In the genomic region with DNA sequence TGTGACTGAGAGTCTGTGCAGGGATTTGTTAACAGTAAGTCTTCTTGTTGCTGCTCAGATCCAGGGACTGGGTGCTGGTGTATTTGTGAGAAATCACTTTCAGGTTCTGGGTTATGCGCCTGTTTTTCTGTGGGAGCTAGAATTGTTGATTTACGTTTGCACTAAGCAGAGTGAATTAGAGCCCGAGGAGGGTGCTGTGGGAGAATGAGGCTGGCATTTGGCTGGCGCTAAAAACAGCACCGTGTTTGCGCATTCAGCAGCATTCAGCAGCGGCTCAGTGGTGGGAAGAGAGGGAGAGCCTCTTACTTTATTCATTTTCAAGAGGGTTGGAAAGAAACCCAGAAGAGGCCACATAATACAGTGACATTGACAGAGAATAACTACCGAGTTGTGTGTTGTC, we compare ENCODE assay signal across 8 mouse cellular contexts. TPM values are rescaled to one million over a fixed set of nuclear protein-coding genes. Genes with fewer than 3 reads are reported as not detected.
DNase-seq lines count a peak whose midpoint lies in the region; ATAC-seq lines count a peak whose summit lies in the region.

No protein-coding gene starts in this region.

- 25% methylated on average over 8 of the region's 8 CpGs for WGBS in heart, embryonic 15.5 days
- 33% methylated on average over 8 of the region's 8 CpGs for WGBS in limb, embryonic 15.5 days

- peak overlapping the region; percentile 64 for H3K27ac ChIP-seq in heart, embryonic 15.5 days
- peak overlapping the region; percentile 34; the same call in 1 of the 2 replicates for H3K27ac ChIP-seq in limb, embryonic 15.5 days

- H3K4me1 ChIP-seq in heart, embryonic 15.5 days (replicated peaks), result peaks cover 93% of the 10 kb centered on the region
- peaks cover 81% of the 10 kb centered on the region for H3K4me1 ChIP-seq in limb, embryonic 15.5 days

- peak overlapping the region; percentile 11; the same call in 1 of the 2 replicates for H3K4me3 ChIP-seq in heart, embryonic 15.5 days
- H3K4me3 ChIP-seq in limb, embryonic 15.5 days, result no peak overlapping the region

- no peaks in the 10 kb centered on the region for H3K27me3 ChIP-seq in heart, embryonic 15.5 days
- H3K27me3 ChIP-seq in limb, embryonic 15.5 days, result no peaks in the 10 kb centered on the region

- intact Hi-C loops in gastrocnemius, postnatal 36 days (cut with DNase I), result no loop called here

- H3K36me3 ChIP-seq in heart, embryonic 15.5 days, result no peaks in the 10 kb centered on the region
- no peaks in the 10 kb centered on the region for H3K36me3 ChIP-seq in limb, embryonic 15.5 days

- H3K9ac ChIP-seq in heart, embryonic 15.5 days, result 0 out of 2 replicates have a peak overlapping the region, but pooled peaks have one; percentile 6
- no peak overlapping the region for H3K9ac ChIP-seq in limb, embryonic 15.5 days

- peak overlapping the region; percentile 47 for H3K4me2 ChIP-seq in heart, embryonic 15.5 days
- no peak overlapping the region for H3K4me2 ChIP-seq in limb, embryonic 15.5 days

- no peak for ATAC-seq in heart, embryonic 15.5 days (replicated peaks; ENCODE audit: insufficient number of reproducible peaks, insufficient read depth, low FRiP score, low read depth)
- no peak for ATAC-seq in limb, embryonic 15.5 days (ENCODE audit: insufficient number of reproducible peaks, low FRiP score, low TSS enrichment, low read depth)
- no peak for ATAC-seq in inflammation-experienced regulatory T-cells, adult 6 months

- no peaks in the 10 kb centered on the region for H3K9me3 ChIP-seq in heart, embryonic 15.5 days (replicated peaks)
- H3K9me3 ChIP-seq in limb, embryonic 15.5 days, result no peaks in the 10 kb centered on the region

- peak; percentile 93 for DNase-seq in brain, adult 2 months (ENCODE audit: low read depth, low spot score)
- peak; percentile 63 to 68 for DNase-seq in cerebellum, adult 18-20 months
- DNase-seq in embryo, embryonic 10.5 days (ENCODE audit: low spot score), result no peak
- no peak for DNase-seq in gastrocnemius, postnatal 36 days
- DNase-seq in kidney, postnatal 36 days, result no peak

RNA-seq across cellular contexts. Expression of a gene that starts 42.2 kb away (rescaled TPM):
- 22.9 and 24.8 TPM in 2 replicates for polyA plus RNA-seq in heart, embryonic 15.5 days (2015; fragmentation: Nextera tagmentation; extraction: Ambion mirVana)
- polyA plus RNA-seq in limb, embryonic 15.5 days (2015; fragmentation: Nextera tagmentation; extraction: Ambion mirVana), result 29.5 and 32.7 TPM in 2 replicates
- 10 to 100 TPM; 26.0 to 30.9 TPM for total RNA-seq in gastrocnemius, postnatal 36 days (2021)
- polyA plus RNA-seq in inflammation-experienced regulatory T-cells, adult 6 months (2017; shearing (Covaris generic)), result 10 to 100 TPM; 16.0 to 44.7 (median 36.6) TPM

Comparison
In these comparisons a context has a peak if more than half of its experiments do, and no peak if none do; other contexts are left out.
1. DNase-seq: peak in brain, adult 2 months (single experiment) and cerebellum, adult 18-20 months (2 of 2); none in embryo, embryonic 10.5 days (single experiment), gastrocnemius, postnatal 36 days (0 of 2) and kidney, postnatal 36 days (0 of 2).